Mouse (Mus musculus): ENCODE results near the gene Atxn7l3b. TPM values are rescaled to one million over a fixed set of nuclear protein-coding genes. Genes with fewer than 3 reads are reported as not detected.
"Not testable (repeated sequence)": the region's sequence is repeated elsewhere in the genome, so short reads cannot be mapped to it uniquely, and the experiment has no call there.

The Atxn7l3b gene
- total RNA-seq (2021) (10 to 100 TPM; 24.5 to 24.7 TPM), polyA plus RNA-seq (2012; rRNA removed) (10.4 and 17.2 TPM in 2 replicates)
- long read RNA-seq, transcript Atxn7l3b-201 (1 exons, 3,566 nt), result major isoform, 20 of 20 reads
- long read RNA-seq, partial matches to known transcripts, result 0 of 20 reads
- long read RNA-seq, other reads (novel, unspliced or antisense), result 0 of 20 reads

GRCm38 (mm10) chr10:112928452-112929221, at the start of gene Atxn7l3b:
Atxn7l3b (minus strand) TSS chr10:112929001.
- intact Hi-C loops (cut with DNase I), result no loop called here
- under 1% methylated on average over 70 of the region's 70 CpGs for WGBS
- peak within 1 kb of the TSS; percentile 86 for H3K4me3 ChIP-seq
- H3K4me1 ChIP-seq (ENCODE audit: control insufficient read depth, insufficient read depth, low read length), result peaks cover 12% of the 10 kb centered on the region
- H3K27ac ChIP-seq, result peak within 1 kb of the TSS; percentile 98
- H3K27me3 ChIP-seq (ENCODE audit: control insufficient read depth, insufficient read depth, low read length), result no peaks in the 10 kb centered on the region
- peaks cover 33% of the 10 kb centered on the region for H3K36me3 ChIP-seq (ENCODE audit: control insufficient read depth, insufficient read depth, low read length)
- DNase-seq, result peak; percentile 97 to 99
- no peaks in the 10 kb centered on the region; the same call in 1 of the 2 replicates for H3K79me2 ChIP-seq (replicated peaks; ENCODE audit: control insufficient read depth, insufficient read depth, low read length)
- TF ChIP-seq EP300 (IDR thresholded peaks at IDR 0.05; ENCODE audit: insufficient read depth, low read depth, low read length) (0 out of 2 replicates have a peak, but pooled peaks have one; percentile 10), CTCF (IDR thresholded peaks at IDR 0.05) (no peak), POLR2A (IDR thresholded peaks at IDR 0.05; ENCODE audit: insufficient read depth, low read depth, low read length) (peak; percentile 86)
- peak within 1 kb of the TSS; percentile 99 for H3K9ac ChIP-seq (ENCODE audit: low read depth, low read length)

- TF ChIP-seq EP300 (IDR thresholded peaks at IDR 0.05; ENCODE audit: insufficient read depth, low read depth, low read length) (no peak), POLR2A (IDR thresholded peaks at IDR 0.05; ENCODE audit: insufficient read depth, low read depth, low read length) (no peak), CTCF (IDR thresholded peaks at IDR 0.05) (no peak)
- H3K4me3 ChIP-seq, result no peak overlapping the region
- H3K36me3 ChIP-seq (ENCODE audit: control insufficient read depth, insufficient read depth, low read length), result no peaks in the 10 kb centered on the region
- intact Hi-C loops (cut with DNase I), result no loop called here
- no peaks in the 10 kb centered on the region for H3K79me2 ChIP-seq (replicated peaks; ENCODE audit: control insufficient read depth, insufficient read depth, low read length)
- H3K4me1 ChIP-seq (ENCODE audit: control insufficient read depth, insufficient read depth, low read length), result no peaks in the 10 kb centered on the region
- 50% methylated on average over 4 of the region's 4 CpGs for WGBS
- H3K27ac ChIP-seq, result no peak overlapping the region
- DNase-seq, result no peak
- H3K9ac ChIP-seq (ENCODE audit: low read depth, low read length), result no peak overlapping the region
- H3K27me3 ChIP-seq (ENCODE audit: control insufficient read depth, insufficient read depth, low read length), result no peaks in the 10 kb centered on the region
These were observed 48.8 kb upstream of the Atxn7l3b start for GRCm38 (mm10) chr10:112977586-112977985.

- Histone ChIP-seq H3K4me3 (no peak overlapping the region), H3K4me1 (ENCODE audit: control insufficient read depth, insufficient read depth, low read length) (no peaks in the 10 kb centered on the region), H3K27me3 (ENCODE audit: control insufficient read depth, insufficient read depth, low read length) (no peaks in the 10 kb centered on the region), H3K79me2 (replicated peaks; ENCODE audit: control insufficient read depth, insufficient read depth, low read length) (no peaks in the 10 kb centered on the region), H3K27ac (no peak overlapping the region), H3K36me3 (ENCODE audit: control insufficient read depth, insufficient read depth, low read length) (no peaks in the 10 kb centered on the region), H3K9ac (ENCODE audit: low read depth, low read length) (no peak overlapping the region)
- intact Hi-C loops (cut with DNase I), result no loop called here
- TF ChIP-seq EP300 (IDR thresholded peaks at IDR 0.05; ENCODE audit: insufficient read depth, low read depth, low read length) (no peak), CTCF (IDR thresholded peaks at IDR 0.05) (no peak), POLR2A (IDR thresholded peaks at IDR 0.05; ENCODE audit: insufficient read depth, low read depth, low read length) (no peak)
- DNase-seq, result no peak
- WGBS, result 8% methylated on average over 5 of the region's 5 CpGs
These were observed 44.7 kb upstream of the Atxn7l3b start for GRCm38 (mm10) chr10:112973286-112974026.

- Histone ChIP-seq H3K36me3 (ENCODE audit: control insufficient read depth, insufficient read depth, low read length) (no peaks in the 10 kb centered on the region), H3K79me2 (replicated peaks; ENCODE audit: control insufficient read depth, insufficient read depth, low read length) (no peaks in the 10 kb centered on the region), H3K9ac (ENCODE audit: low read depth, low read length) (no peak overlapping the region), H3K27me3 (ENCODE audit: control insufficient read depth, insufficient read depth, low read length) (no peaks in the 10 kb centered on the region), H3K27ac (no peak overlapping the region), H3K4me1 (ENCODE audit: control insufficient read depth, insufficient read depth, low read length) (no peaks in the 10 kb centered on the region), H3K4me3 (no peak overlapping the region)
- no peak for TF ChIP-seq POLR2A (IDR thresholded peaks at IDR 0.05; ENCODE audit: insufficient read depth, low read depth, low read length)
- TF ChIP-seq CTCF (IDR thresholded peaks at IDR 0.05), result no peak
- TF ChIP-seq EP300 (IDR thresholded peaks at IDR 0.05; ENCODE audit: insufficient read depth, low read depth, low read length), result no peak
- no peak for DNase-seq
- WGBS, result 59% methylated on average over 2 of the region's 2 CpGs
- intact Hi-C loops (cut with DNase I), result no loop called here
These were observed 41.3 kb upstream of the Atxn7l3b start for GRCm38 (mm10) chr10:112970002-112970589.

- no peaks in the 10 kb centered on the region for H3K36me3 ChIP-seq (ENCODE audit: control insufficient read depth, insufficient read depth, low read length)
- no peaks in the 10 kb centered on the region for H3K4me1 ChIP-seq (ENCODE audit: control insufficient read depth, insufficient read depth, low read length)
- H3K9ac ChIP-seq (ENCODE audit: low read depth, low read length), result no peak overlapping the region
- 64% methylated on average over 2 of the region's 2 CpGs for WGBS
- H3K79me2 ChIP-seq (replicated peaks; ENCODE audit: control insufficient read depth, insufficient read depth, low read length), result no peaks in the 10 kb centered on the region
- no peaks in the 10 kb centered on the region for H3K27me3 ChIP-seq (ENCODE audit: control insufficient read depth, insufficient read depth, low read length)
- no peak for DNase-seq
- intact Hi-C loops (cut with DNase I), result no loop called here
- TF ChIP-seq EP300 (IDR thresholded peaks at IDR 0.05; ENCODE audit: insufficient read depth, low read depth, low read length) (no peak), CTCF (IDR thresholded peaks at IDR 0.05) (no peak), POLR2A (IDR thresholded peaks at IDR 0.05; ENCODE audit: insufficient read depth, low read depth, low read length) (no peak)
- H3K27ac ChIP-seq, result no peak overlapping the region
- no peak overlapping the region for H3K4me3 ChIP-seq
These were observed 38.8 kb upstream of the Atxn7l3b start for GRCm38 (mm10) chr10:112967578-112967977.

GRCm38 (mm10) chr10:112962216-112962615, 33.4 kb upstream of the Atxn7l3b start:
- H3K4me1 ChIP-seq (ENCODE audit: control insufficient read depth, insufficient read depth, low read length); DNase-seq; intact Hi-C loops (cut with DNase I); H3K27ac ChIP-seq; H3K9ac ChIP-seq (ENCODE audit: low read depth, low read length); H3K27me3 ChIP-seq (ENCODE audit: control insufficient read depth, insufficient read depth, low read length); H3K4me3 ChIP-seq; H3K79me2 ChIP-seq (replicated peaks; ENCODE audit: control insufficient read depth, insufficient read depth, low read length); H3K36me3 ChIP-seq (ENCODE audit: control insufficient read depth, insufficient read depth, low read length): not testable (repeated sequence)
- 42% methylated on average over 4 of the region's 4 CpGs for WGBS

Measured in heart, adult 2 months (tissue).